Mouse (Mus musculus) CD8-positive naive resting alpha-beta T cell, adult 57 days (primary cell): Measurements from ENCODE around the gene Arpc5. TPM values are rescaled to one million over a fixed set of nuclear protein-coding genes. Genes with fewer than 3 reads are reported as not detected.

Experiments
- total RNA-seq: library from RNA; stranded (reverse); gene quantifications from one replicate; pipeline ENCODE4 v1.2.4, GENCODE M21; 2023

Arpc5 gene
- total RNA-seq = 239 TPM

GRCm38 (mm10) chr1:152766032-152766772, at the start of gene Arpc5, which contains the start of gene Rgl1:
Gene Arpc5, plus strand, starts transcription at chr1:152766542.
Gene Rgl1, minus strand, starts transcription at chr1:152766351.

GRCm38 (mm10) chr1:152750312-152750965, 15.9 kb upstream of the Arpc5 start, which contains the start of gene Apobec4:
Gene Apobec4, plus strand, starts transcription at chr1:152750551.

GRCm38 (mm10) chr1:152799897-152800296, 33.6 kb downstream of the Arpc5 start, which contains the start of gene Ncf2:
Gene Ncf2, plus strand, starts transcription at chr1:152800194.

Other genes with a start within 250 kb of the Arpc5 start
- gene Apobec4, start 16.0 kb upstream of the Arpc5 start, total RNA-seq = not detected
- 4.4 TPM for gene Rgl1, start 191 bp upstream of the Arpc5 start, total RNA-seq
- 21.7 TPM for gene Ncf2, start 33.7 kb downstream of the Arpc5 start, total RNA-seq
- 135 TPM for gene Smg7, start 136.1 kb downstream of the Arpc5 start, total RNA-seq
- 2.6 TPM for gene Nmnat2, start 188.5 kb downstream of the Arpc5 start, total RNA-seq